Mouse (Mus musculus) embryo, embryonic 9.5 days (tissue): ENCODE data around the gene Glyatl3.

Experiments
- DNase-seq: peaks from one replicate; pipeline ENCODE4 v3.0.0-alpha.2; 2017; ENCODE audit errors: extremely low spot score

The Glyatl3 gene

GRCm38 (mm10) chr17:40855065-40855464, 59.1 kb downstream of the Glyatl3 start:
- no peak for DNase-seq
